Mouse (Mus musculus): Measurements from ENCODE around the gene Zgrf1. TPM values are rescaled to one million over a fixed set of nuclear protein-coding genes. Genes with fewer than 3 reads are reported as not detected.

The Zgrf1 gene
- polyA plus RNA-seq, 1 experiment from 2014 or later: 20.8 TPM

DNA sequence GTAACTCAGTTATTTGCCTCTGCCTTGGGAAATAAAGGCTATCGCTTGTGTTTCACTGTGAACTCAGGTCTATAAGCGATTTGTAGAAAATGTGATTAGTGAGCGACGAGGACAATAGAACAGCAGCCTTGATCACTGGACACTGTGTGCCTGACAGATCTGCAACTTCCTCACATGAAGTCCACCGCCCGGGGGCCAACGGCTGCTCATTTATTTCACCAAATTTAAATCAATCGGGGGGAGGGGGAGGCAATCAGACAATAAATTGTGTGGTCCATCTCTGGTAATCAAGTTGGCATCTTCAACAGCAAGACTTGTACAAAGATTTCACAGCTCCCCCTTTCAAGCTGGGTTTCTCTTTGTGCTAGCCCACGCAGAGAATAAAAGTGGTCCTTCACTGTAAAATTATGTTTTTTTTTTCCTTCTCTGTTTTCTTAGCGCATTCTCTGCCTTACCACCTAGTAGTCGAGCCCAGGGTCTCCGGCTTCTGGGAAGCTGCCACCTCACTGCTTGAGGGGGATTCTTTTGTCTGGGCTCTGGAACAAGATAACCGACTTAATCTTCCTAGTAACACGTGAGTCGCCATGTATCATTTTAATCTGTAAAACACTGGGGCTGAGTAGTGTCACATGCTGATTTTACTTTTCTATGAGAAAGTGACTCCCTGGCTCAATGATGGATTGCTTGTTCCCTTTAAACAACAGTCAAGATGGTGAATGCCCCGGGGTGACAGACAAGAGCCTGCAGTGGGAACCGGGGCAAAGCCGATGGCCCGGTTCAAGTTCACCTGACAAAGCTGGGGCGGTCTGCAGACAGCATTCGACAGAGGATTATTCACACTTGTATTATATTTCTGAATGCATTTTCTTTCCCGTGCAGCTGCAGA is 108.6 kb downstream of the Zgrf1 start:
- Histone ChIP-seq H3K4me3 (no peak overlapping the region; the same call in 1 of the 2 replicates), H3K4me1 (peaks cover 29% of the 10 kb centered on the region), H3K36me3 (replicated peaks) (no peaks in the 10 kb centered on the region), H3K27me3 (ENCODE audit: poor library complexity, severe bottlenecking) (peaks cover 54% of the 10 kb centered on the region), H3K9me3 (no peaks in the 10 kb centered on the region), H3K27ac (peak overlapping the region; percentile 66)
- DNase-seq (ENCODE audit: extremely low spot score, low spot score): no peak
- 58% methylated on average over 22 of the region's 22 CpGs for WGBS

MicroRNAs encoded within 50 kb of the gene (microRNA counts, 519-probe panel; counts per million panel counts)
- microRNA mmu-miR-302a (5,845 counts per million, percentile 90 among the panel's probes with 10 or more counts), microRNA mmu-miR-302b (341 counts per million, percentile 65 among the panel's probes with 10 or more counts), microRNA mmu-miR-302c (1,651 counts per million, percentile 67 among the panel's probes with 10 or more counts), microRNA mmu-miR-302d (6,605 counts per million, percentile 95 among the panel's probes with 10 or more counts), microRNA mmu-miR-367 (4,403 counts per million, percentile 79 among the panel's probes with 10 or more counts)

Small RNAs within 50 kb of the gene (microRNA-seq; reads per million reads assigned to microRNA genes)
- gene Mir302a (11,711 reads per million, percentile 95 among the genes with 10 or more reads in this experiment), gene Mir302b (6,847 reads per million, percentile 91 among the genes with 10 or more reads in this experiment), gene Mir302c (1,434 reads per million, percentile 77 among the genes with 10 or more reads in this experiment), gene Mir302d (9,137 reads per million, percentile 94 among the genes with 10 or more reads in this experiment), gene Mir367 (12.6 reads per million, percentile 24 among the genes with 10 or more reads in this experiment)

Other genes starting within 250 kb of the Zgrf1 start
- gene Ank2, start 54.1 kb upstream of the Zgrf1 start, polyA plus RNA-seq (2016; fragmentation: Nextera tagmentation; extraction: Ambion mirVana): 32.2 and 36.3 TPM in 2 replicates
- 83.9 and 88.7 TPM in 2 replicates for gene Larp7, start 140 bp upstream of the Zgrf1 start, polyA plus RNA-seq (2016; fragmentation: Nextera tagmentation; extraction: Ambion mirVana)
- 20.2 and 28.0 TPM in 2 replicates for gene Neurog2, start 79.6 kb downstream of the Zgrf1 start, polyA plus RNA-seq (2016; fragmentation: Nextera tagmentation; extraction: Ambion mirVana)
- 0.76 and 0.87 TPM in 2 replicates for gene Alpk1, start 227.0 kb downstream of the Zgrf1 start, polyA plus RNA-seq (2016; fragmentation: Nextera tagmentation; extraction: Ambion mirVana)
- 1.8 and 2.4 TPM in 2 replicates for gene Tifa, start 236.3 kb downstream of the Zgrf1 start, polyA plus RNA-seq (2016; fragmentation: Nextera tagmentation; extraction: Ambion mirVana)

All from forebrain, embryonic 10.5 days (tissue).